Mouse (Mus musculus) forelimb bud, embryonic 11.5 days (tissue): ENCODE results near the gene Serinc3.

Source experiments
- DNase-seq: peaks from one replicate; pipeline ENCODE4 v3.0.0-alpha.2; 2012; ENCODE audit warnings: low read depth, low spot score

Gene Serinc3

DNA sequence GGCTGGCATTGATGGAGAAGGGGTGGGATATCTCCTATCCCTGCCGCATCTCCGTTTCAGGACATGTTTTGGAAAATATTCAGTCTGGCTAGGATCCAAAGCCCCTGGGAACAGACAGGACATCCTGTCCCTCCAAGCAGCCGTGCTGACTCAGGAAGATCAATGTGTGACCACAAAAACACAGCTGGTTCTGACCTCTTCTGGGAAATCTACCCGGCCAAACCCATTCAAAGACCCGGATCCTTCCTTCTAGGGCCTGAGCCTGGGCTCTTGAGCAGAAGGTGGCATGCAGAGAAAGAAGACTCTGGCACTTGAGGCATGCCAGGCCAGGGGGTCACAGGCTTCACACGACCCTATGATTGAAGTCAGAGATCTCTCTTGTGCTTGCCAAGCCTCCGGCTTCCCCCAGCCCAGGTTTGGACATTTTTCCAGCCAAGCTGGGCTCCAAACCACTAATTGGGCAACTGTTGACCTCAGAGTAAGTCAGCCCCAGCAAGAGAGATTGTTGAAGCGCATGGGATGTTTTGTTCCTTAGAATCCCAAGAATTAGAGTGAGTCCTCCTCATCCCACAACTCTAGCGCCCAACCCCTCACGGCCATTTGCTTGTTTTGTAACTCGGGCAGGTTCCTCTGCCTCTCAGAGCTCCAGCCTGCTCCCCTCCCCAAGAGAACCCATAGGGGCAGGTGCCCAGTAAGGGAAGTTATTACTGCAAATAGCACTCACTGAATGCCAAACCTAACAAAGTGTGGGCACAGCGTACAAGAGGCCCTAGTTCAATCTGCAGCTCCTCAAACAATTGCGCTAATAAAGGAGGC is 48.7 kb downstream of the Serinc3 start:
- no peak for DNase-seq

DNA sequence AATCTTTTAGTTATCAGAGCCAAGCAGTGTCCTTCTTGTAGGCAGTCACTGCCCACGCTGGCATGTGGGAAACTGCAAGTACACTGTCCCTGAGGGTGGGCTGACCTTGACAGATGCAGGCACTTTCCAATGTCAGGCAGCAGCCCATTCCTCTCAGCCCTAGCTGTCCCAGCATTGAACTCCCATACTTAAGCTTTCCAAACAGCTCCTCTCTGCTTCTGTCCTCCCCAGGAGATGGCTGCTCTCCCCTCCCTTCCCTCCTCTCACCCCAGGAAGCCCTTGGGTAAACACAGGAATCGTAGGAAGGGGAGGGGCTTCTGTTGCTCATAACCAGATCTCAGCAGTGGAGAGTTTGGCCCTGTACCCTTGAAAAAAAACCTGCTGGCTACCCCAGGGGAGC is 49.8 kb downstream of the Serinc3 start:
- DNase-seq = no peak

DNA sequence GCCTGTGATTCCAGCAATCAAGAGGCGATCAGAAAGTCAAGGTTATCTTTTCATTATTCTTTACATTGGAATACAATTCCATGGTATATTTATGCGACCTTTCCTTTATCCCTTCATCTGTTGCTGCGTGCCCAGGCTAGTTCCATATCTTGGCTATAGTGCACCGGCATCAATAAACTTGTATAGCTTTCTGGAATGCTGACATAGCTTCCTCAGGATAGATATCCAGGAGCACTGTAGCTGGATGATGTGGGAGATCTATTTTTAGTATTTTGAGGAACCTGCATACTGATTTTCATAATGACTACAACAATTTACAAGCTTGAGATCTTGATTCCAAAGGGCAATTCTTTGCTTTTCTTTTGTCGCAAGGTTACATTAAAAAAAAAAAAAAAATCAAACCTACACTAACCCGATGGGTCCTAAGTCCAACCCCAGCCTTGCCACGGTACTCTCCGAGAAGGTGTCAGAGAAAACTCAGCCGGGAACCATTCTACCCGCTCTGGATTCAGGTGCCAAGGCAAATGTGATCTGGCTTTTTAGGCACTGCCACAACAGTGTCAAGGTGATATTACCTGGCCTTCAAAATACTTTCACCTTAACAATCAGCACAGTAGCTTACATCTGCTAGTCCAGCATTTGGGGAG is 51.2 kb downstream of the Serinc3 start:
- no peak for DNase-seq

DNA sequence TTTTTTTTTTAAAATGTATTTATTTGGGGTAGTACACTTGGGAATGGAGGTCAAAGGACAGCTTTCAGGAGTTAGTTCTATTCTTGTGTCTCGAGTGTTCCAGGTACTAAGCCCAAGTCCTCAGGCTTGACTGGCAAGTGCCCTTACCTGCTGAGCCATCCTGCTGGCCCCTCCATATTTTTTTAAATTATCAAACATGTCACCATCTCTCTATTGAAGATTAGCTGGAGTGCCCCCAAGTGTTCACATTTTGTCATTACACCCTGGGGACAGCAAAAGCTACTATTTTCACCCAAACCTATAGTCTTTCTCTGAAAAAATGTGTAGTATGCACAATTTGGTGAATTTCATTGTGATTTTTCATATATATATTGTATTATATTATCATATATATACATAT is 52.8 kb downstream of the Serinc3 start:
- no peak for DNase-seq

DNA sequence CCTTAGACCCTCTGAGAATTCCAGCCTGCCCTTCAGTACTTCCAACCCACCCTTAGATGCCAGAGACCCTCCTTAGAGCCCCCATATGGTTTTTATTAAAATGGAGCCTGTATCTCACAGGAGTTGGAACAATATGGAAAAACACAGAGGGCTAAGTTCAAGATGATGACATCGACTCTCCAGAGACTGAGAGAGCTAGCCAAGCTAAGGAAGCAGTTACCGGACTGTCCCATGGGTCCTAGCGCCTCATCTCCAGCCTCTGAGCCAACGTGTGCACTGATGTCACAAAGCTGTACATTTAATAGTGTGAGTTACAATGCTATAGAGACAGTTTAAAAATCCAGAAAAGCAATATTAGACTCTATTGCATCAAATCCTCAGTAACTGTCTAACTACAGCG is 53.9 kb downstream of the Serinc3 start:
- DNase-seq = no peak

DNA sequence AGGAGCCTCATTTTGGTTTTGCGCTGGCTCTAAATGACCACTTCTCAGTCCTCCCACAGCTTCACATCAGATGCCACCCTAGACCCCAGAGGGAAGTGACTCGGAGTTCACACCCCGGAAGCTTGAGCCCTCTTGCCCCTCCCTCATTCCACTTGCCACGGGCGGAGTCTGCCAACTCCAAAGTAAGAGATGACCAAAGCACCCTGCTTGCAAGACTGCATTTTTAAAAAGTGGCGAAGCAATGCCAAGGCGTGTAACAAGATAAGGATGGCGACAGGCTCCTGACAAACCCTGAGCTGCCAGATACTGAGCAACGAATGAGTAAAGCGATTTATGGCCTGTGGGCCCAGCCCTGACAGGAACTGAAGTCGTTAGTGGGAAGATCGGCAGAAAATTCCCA is 54.7 kb downstream of the Serinc3 start:
- DNase-seq = no peak

DNA sequence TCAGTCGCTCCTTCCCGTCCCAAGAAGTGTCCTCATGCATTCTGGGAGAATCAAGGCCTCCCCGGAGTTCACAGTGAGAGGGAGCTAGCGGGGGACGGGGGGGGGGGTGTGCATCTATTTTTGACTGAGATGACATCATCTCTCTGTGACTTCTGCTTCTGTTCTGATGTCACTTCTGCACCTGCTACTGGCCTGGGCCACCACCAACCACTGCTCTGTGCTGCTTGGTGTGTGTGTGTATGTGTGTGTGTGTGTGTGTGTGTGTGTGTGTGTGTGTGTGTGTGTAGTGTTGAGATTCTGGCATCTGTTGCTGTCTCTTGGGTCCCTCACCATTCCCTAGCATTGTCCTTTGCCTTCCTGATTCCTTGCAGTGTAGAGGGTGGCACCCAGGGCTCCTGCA is 57.4 kb downstream of the Serinc3 start:
- no peak for DNase-seq

DNA sequence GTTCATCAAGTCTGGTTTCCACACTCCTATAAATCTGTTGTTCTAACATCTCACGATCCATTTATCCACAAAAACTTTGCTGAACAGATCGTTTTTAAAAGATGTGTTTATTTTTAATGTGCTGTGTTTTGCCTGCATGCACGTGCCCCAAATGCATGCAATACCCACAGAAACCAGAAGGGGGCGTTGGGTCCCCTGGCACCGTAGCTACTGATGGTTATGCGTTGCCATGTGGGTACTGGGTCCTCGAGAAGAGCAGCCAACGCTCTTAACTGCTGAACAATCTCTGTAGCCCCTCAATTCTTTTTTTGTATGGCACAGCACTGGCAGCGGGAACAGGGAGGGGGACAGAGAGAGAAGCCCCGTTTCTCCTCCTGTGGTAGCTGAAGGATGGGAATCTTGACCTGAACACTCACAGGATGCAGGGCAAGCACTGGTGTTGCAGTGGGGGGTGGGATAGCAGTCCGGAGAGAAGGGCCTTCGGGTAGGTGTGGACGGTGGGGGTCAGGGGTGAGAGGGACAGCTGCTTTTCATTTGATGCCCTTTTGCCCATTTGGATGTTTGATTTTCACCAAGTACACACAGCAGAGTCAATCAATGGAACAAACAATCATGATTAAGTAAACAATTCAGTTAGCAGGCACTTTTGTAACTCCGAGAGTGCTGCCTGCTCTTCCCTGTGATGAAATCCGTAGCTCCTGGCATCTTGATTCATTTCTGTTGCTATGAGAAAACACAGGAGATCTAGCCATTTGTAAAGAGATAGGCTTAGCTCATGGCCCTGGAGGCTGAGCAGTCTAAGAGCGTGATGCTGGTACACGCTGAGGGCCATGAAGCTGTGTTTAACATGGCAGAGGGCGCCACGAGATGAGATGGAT is 58.3 kb downstream of the Serinc3 start:
- DNase-seq = peak; percentile 42

DNA sequence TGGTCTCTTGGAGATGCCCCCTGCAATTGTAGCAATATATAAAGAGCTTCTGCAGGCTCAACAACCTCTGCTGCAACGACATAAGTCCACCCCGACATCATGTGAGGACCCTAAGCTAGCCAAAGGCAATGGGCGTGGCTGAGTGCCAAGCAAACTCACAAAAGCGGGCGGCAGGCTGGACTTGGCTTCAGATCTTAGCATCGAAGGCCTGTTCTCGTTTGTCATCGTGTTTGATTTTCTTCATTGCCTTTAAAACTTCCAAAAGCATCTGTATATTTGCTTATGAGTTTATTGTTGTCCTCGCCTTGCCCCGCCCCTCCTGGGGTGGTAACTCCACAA is 60.9 kb downstream of the Serinc3 start:
- no peak for DNase-seq

DNA sequence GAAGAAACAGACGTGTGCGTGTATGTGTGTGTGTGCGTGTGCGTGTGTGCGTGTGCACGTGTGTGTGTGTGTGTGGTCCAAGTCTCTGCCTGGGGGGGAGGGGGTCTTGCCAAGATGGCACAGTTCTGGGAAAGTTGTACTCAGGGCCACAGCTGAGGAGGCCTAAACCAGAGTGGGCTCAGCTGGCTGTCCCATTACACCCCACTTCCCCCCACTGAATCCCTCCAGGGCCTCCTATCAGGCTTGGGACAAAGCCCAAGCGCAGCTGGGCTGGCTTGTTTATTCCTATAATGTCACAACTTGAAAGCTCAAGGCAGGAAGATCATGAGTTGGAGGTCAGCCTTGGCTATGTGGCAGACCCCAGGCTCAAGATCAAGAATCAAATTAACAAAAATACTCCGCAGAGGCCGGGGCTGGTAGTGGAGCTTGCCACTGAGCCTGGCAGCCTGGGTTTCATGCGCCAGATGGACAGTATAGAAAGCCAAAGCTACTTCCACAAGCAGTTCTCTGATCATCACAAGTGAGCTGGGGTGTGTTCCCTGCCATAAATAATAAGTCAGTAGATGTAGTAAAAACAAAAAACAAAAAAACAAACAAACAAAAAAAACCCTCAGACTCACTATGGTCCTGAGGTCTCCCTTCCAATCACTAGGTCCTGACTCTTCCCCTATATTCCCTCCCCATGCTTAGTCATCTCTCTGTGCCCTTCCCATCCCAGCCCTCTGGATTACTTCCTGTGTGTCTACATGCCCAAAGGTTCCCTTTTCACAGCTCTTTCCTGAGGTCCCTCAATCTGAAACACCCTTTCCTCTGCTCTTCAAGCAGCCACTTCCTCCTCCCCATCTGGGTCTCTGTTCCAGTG is 61.5 kb downstream of the Serinc3 start:
- no peak for DNase-seq

DNA sequence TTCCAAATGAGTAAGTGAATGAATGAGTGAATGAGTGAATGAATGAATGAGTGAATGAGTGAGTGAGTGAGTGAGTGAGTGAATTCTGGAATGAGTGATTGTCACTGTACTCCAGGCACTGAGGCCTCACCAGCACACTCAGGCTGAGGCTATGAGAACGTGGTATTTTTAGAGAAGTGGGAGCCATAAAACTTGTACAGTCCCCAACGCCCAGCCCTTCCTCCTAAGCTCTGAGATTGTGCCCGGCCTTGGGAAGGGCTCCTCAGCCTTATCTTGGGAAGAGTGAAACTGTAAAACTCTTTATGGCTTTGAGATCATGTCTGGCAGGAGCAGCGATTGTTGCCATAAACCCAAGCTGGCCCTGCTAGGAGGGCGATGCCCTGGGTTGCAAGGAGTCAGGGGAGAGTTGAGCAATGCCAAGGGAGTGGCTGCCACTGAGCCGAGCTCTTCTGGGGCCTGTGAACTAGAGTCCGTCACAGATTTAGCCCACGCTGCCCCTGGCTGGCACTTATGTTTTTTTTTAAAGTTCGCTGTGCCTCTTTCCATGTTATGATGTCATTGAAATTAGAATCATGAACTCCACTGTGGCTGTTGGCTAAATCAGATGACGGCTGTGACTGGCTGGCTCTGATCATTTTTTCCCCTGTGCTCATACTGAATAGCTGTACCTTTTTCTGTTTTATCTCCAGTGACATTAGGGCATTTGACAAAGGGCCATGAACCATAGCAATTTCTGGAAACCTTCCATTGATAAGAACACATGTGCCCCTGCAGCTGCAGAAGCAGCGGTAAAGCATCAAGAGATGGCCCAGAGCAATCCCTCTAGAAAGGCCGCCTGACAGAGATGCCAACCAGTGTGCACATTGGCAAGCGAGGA is 64.6 kb downstream of the Serinc3 start:
- no peak for DNase-seq

DNA sequence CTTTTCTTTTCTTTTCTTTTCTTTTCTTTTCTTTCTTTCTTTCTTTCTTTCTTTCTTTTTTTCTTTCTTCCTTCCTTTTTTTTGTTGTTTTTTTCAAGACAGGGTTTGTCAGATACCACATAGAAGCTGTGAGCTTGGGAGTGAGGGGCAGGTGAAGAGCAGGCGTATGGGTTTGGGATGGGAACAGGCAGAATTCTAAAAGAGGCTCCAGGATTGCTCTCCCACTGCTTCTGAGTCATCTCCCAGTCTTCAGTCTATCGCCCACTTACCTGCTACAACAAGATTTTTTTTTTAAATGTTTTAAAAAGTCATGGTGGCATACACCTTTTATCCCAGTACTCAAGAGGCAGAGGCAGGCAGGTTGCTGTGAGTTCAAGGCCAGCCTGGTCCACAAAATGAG is 66.9 kb downstream of the Serinc3 start:
- DNase-seq = no peak

DNA sequence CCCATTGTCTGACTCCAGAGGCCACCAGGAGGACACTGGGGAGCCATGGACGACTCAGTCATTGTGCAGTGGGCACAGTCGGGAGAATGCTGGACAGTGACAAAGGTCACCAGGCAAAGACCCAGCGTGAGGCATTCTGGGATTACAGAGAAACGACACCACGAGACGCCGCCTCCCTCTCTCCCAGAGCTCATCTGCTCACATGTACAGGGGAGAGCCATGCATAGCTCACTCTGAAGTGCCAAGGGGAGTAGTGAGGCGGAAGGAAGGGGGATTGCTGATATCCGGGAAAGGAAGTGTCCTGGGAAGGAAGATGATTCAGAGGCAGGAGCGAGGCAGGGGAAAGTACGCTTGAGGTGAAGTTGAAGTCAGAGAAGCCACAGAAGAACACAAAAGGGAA is 69.7 kb downstream of the Serinc3 start:
- DNase-seq = no peak

DNA sequence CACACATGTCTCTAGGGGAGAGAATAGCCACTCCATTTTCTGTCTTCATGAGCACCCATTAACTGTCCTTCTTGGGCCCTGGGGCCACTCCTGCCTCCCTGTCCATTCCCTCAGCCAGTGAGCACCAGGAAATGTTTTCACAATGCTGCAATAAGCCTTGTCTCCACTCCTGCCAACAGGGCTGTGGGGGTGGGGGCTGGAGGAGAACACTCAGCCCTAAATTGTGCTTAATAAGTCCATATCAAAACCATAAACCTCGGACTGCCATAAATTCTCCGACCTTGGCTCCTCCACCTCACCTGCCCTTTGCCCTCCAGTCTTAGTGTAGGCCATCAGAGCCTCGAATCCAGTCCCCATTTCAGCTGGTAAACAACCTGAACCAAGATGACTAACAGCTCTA is 70.6 kb downstream of the Serinc3 start:
- no peak for DNase-seq
